Mouse (Mus musculus) kidney, postnatal 10 days (tissue): ENCODE data around the gene Rxfp2.

ENCODE experiments used
- DNase-seq: peaks from one replicate; pipeline ENCODE4 v3.0.0; 2021; ENCODE audit warnings: mixed read lengths

The Rxfp2 gene

DNA sequence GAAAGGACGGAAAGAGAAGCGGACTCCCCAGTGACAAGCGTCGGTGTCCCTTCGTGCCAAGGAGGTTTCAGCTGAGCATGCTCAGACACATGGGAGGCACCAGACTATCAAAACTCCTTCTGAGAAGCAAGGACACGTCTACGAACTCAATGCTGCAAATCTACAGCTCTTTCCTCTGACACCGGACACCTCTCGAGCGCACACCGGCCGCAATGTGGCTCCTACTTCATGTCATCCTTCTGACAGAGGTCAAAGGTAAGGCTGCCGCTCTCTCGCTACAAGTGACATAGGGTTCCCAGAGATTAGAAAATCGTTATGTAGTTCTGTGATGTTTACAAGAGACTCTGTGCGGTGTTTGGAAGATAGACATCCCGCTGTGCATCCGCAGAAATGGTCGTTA lies at the start of gene Rxfp2:
Gene Rxfp2 (plus strand): TSS at position 20 of the 400 bp plus-strand sequence.
- no peak for DNase-seq

DNA sequence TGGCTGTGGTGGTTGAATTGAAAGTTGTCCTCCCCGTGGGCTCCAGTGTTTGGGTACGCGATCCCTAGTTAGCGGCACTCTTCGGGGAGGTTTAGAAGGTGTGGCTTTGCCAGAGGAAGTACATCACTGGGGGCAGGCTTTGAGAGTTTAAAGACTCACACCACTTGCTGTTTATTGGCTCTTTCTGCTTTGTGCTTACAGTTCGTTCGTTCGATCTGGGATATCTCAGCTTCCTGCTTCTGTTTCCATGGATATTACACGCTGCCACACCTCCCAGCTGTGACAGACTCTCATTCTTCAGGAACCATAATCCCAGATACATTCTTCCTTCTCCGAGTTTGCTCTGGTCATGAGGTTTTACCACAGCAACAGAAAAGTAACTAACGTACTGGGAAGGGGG lies 48.2 kb upstream of the Rxfp2 start:
- DNase-seq: no peak

DNA sequence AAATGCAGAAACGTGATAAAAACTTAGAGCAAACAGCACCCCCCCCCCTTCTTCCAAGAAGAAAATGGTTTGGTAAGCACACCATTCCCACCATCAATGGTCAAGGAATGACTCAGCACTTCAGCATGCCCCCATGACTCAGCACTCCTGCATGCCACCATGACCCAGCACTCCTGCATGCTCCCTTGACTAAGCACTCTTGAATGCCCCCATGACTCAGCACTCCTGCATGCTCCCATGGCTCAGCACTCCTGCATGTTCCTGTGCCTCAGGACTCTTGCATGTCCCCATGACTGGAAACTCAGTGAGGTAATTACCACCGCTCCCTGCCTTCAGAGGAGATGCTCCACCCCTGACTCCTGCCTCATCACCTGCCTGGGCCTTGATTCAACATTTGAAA lies 41.4 kb upstream of the Rxfp2 start:
- no peak for DNase-seq

DNA sequence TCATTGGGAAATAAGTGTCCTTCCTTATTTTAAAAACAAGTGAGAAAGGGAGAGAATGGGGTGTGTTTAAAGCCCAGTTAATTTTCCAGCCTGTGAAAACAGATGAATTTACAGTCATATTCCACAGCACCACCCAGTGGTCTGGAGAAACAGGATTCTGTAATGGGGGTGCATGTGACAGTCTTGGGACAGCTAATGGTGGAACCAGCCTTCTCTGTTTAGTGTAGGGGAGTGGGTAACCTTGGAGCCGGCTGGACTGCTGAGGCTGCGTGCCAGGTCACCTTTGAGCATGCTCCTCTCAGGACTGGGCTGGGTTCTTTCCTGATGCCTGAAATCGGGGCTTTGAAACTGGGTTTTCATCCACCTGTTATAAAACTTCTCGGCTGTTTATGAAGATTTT lies 34.9 kb upstream of the Rxfp2 start:
- DNase-seq: peak; percentile 59

DNA sequence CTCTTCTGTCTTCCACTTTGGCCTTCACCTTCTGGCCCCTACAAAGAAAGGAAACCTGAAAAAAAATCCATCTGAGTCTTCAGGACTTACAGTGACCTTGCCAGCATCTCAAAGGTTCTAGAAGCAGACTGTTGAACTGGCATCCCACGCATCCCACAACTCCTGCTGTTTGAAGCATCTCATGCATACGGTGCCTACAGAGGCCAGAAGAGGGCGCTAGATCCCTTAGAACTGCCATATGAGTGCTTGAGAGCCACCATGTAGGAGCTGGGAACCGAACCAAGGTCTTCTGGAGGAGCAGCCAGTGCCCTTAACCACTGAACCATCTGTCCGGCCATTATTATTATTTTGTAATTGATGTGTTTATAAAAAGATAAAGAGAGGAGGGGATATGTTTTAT lies 23.9 kb upstream of the Rxfp2 start:
- no peak for DNase-seq

DNA sequence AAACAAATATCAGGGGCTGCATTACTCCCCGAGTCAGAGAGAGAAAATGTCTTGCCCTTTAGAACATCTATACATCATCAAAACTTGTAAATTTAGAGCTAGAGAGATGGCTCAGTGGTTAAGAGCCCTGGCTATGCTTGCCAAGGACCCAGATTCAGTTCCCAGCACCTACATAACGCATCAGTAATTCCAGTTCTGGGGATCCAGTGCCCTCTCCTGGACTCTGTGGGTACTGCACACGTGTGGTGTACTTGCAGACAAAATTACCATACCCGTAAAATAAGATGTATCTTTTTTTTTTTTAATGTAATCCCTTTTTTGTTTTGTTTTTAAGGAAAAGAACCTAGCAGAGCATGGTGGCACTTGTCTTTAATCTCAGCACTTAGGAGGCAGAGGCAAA lies 21.9 kb upstream of the Rxfp2 start:
- no peak for DNase-seq

DNA sequence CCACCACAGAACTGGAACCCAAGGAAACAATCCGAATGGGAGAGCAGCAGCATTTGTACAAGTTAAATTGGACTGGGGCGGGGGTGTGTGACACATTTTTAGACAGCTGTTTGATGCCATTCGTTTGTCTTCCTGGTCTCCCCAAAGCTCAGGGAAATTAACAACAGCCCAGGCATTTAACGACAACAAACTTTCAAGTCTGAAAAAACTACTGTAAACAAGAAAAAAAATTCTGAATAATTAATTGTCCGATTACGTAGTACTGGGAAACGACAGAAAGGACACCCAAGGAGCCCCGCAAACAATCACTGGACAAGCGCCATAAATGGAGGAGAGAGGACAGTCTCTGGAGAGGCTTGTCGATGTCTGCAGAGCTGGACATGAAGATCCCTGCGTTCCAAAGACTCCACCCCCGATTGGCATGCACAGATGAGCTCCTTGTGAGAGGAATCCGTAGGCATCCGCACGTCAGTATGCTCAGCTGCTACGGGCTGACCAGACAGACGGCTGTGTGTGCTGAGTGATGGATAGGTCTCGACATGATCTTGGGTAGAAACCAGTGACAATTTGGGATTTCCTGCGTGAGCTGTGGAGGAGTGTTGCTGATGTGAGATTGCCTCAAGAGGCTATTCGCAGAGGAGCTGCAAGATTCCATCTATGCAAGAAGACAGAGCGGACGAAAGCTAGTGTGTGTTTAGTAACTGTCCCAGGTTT lies 21.0 kb upstream of the Rxfp2 start:
- DNase-seq: no peak

DNA sequence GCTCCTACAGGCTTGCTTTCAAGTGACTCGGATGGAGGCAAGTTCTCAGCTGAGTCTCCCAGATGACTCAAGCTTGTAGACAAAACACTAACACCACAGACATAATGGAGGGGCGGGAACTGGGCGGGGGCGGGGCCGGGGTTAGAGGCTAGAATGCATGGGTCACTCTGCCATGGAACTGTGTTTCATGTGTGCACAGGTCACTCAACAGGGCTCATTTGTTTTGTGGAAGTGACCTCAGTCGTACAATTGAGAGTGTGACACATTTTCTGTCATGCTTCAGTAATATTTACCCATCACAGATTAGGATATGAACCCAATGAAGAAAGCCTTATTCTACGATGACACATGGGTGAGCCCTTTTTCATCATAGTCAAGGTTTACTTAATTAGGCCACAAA lies 20.2 kb upstream of the Rxfp2 start:
- no peak for DNase-seq

DNA sequence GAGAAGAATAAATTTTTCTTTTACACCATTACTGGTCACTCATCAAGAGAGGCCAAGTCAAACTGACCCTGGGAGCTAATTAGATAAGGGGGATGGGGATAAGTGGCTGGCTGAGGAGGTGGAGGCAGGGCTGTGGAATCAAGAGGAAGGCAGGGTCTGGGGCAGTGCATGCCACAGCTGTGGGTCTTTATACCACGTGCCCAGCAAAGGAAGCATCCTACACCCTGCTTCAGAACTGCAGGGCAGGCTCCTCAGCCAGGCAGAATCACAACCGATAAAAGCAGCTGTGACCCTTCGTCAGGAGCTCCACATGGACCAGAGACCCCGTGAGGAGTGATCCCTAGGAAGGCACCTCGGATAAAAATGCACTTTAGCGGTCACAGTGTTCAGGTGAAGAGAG lies 13.1 kb upstream of the Rxfp2 start:
- DNase-seq: no peak

DNA sequence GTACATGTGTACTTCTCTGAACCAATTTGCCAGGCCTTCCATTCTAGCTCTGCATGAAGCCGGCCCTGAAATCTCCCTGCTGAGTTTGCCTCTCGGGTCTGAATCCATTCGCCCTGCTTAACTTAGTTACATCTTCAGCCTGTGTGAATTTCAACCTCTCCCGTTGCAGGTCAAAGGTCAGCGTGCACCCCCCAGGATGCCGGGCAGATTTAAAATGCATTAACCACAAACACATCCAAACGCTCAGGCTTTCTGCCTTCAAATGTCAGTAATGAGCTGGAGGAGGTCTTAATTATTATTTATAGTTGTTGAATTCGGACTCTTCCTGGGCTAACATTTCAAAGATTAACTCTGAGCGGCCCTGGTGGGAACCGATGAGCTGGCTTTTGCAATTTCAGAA lies 1.6 kb upstream of the Rxfp2 start:
- DNase-seq: peak; percentile 66

DNA sequence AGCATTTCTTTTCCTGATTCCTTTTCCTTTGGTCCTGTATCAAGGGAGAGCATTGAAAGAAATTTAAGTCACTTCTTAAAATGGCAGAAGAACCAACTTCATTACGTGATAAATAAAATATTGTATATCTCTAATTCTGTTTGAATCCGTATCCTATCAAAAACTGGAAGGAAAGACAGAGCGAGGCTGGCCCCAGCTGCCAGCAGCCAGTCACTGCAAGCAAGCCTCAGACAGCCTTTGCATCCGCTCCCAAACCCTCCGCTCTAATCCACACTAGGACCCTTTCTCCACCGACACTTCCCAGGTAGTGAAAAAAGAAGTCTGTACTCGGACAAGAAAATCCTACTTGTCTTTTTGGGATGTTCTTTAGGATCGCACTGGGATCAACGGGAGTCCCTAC lies 803 bp upstream of the Rxfp2 start:
- peak; percentile 50 for DNase-seq

DNA sequence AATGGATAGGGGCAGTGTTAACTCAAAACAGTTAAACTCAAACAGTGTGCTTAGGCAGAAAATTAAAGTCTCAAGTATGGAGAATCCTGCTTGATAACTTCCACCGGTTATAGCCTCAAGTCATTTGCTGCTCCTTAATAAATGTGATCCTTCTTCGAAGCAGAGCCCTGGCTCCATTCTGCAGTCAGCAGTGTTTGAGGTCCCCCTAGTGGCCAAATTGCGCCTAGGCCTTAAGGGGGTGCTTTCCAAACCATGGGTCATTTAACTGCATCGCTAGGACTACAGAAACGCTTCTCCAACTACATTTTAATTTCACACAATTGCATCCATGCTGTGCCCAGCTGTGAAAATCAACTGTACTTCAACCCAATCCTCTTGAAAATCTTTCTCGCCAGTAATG lies 2.4 kb downstream of the Rxfp2 start:
- DNase-seq: peak; percentile 91

DNA sequence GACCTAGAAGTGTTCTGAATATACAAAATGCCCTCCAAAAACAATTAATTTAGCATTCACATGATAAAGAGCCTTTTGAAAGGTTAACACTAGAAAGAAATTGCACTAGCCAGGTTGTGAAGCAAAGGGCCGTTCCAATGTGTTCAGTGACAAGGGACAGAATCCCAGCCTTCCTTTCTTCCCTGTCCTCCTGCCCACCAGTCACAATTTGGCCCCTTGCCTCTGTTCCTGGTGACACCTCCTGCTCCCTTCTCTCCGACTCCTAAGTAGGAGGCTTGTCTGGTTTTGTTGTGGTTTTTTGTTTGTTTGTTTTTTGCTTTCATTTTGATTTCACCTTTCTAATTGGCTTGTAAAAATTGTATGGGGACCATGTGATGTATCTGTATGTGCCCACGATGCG lies 3.3 kb downstream of the Rxfp2 start:
- DNase-seq: no peak

DNA sequence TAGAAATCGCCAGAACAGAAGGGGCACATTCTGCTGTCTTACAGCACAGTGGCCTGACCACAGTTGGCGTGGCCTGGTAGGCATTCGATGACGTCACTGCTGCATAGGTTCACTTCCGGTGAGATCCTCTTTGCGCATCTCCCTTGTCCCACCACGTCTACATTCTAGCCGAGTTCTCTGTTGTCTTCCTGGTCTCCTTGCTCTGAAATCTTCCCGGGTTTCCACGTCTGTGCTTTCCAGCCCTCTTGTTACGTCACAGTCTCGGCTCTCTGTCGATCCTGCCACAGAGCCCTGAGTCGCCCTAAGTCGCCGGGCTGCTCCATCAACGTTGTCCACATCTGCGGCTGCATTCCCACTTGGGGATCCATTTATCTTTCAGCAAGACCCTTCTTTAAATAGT lies 4.1 kb downstream of the Rxfp2 start:
- DNase-seq: no peak

DNA sequence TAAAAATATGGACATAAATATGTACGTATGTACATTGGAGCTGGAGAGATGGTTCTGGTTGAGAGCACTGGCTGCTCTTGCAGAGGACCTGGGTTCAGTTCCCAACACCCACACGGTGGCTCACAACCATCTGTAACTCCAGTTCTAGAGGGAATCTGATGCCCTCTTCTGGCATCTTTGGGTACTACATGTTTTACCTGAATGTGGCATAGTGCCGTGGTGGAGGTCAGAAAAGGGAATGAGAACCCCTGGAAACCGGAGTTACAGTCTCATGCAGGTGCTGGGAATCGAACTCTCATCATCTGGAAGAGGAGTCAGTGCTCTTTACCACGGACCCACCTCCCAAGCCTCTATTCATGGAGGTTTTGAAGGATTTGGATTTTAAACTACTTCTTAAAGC lies 5.0 kb downstream of the Rxfp2 start:
- DNase-seq: no peak

DNA sequence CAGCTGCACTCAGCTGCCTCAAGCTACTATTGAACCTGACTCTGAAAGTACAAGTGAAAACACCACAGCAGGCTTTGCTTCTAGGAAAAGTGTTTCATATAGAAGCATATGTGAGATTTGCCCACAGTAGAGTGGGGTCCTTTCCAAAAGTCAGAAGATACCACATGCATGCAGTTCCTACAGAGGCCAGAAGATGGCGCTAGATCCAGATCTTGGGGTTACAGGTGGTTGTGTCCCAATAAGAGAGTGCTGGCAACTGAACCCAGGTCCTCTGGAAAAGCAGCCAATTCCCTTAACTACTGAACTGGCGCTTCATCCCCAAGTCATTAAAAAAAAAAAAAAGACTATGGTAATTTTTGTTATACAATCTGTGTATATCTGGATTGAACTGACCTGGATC lies 5.7 kb downstream of the Rxfp2 start:
- DNase-seq: no peak

DNA sequence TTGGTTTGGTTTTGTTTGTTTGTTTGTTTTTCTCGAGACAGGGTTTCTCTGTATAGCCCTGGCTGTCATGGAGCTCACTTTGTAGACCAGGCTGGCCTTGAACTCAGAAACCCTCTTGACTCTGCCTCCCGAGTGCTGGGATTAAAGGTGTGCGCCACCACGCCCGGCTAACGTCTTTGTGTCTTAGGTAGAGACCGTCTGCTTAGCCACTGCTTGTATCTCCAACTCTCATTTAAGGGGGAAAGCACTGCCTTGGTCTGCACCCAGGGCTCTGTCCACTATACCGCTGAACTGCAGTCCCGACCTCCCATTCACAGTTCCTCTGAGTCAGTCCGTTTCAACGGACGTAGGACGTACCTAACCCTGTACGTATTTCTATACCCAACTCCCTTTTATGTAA lies 6.4 kb downstream of the Rxfp2 start:
- DNase-seq: no peak

DNA sequence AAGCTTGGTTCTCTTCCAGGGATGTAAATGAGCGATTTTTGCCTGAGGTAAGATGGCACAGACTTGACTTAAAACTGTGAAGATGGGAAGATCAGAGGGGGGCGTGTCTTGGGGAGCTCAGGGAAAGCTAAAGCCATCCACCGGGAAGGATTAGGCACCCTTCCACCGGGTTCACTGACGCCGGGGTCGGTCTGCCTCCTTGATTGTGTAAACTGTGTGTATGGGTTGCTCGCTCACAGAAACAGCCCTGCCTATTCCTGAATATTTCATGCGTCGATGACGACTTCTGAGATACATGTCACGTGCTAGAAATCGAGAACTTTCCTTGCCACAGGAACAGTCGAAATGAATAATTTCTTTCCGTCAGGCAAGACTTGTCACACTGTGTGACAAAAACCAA lies 6.9 kb downstream of the Rxfp2 start:
- no peak for DNase-seq

DNA sequence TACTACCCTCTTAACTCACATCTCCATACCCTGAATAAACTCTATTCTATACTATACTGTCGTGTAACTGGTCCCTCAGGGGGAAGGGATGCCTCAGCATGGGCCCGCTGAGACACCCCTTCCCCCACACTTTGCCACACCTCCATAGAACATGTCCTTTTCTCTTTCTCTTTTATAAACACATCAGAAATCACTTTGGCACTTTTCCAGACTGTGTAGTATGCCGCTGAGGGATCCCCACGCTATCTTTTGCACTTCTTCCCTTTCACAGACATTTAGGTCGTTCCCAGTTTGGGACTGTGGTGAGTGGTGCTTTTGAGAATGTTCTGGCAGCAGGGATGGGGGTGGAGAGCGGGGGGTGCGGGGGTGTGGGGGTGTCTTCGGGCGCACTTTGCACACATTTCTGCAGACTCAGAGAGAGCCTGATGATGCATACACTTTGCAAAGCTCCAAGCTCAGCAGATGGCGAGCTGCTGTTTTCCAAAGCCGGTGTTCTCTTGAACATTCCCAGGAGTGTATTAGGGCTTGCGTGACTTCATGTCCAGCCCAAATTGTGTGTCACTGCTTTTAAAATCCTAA lies 8.1 kb downstream of the Rxfp2 start:
- DNase-seq: no peak

DNA sequence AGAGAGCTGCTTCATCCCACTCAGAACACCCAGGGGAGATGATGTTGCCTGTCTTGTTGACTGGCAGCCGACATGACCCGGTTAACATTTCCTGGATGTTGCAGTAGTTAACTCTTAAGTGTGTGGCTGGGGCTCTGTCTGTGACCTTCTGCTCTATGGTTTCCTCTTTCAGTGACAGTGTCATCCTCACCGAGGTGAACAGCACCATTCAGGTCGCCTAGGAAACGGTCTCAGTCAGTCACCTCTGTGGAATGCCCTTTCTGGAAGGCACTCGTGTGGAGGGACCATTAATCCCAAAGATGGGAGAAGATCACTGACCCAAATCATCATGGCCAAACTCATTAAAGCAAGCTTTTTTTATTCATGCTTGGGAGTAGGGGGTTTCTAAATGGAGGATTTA lies 12.7 kb downstream of the Rxfp2 start:
- DNase-seq: no peak

DNA sequence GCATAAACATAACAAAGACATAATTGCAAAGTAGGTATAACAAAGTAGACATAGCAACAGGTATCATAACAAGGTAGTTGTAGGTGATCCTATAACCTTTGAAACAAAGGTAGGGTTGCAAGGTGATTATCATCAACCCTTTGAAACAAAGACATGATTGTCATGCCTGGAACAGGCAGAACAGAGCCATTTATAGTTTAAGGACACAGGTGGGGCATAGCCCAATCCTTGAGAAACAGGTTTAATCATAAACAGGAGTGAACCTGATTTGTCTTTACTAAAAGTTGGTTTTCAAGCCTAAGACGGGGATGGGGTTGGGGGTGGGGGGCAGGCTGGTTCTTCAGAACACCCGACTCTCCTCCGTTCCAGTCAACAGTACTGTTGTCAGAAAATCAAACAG lies 13.2 kb downstream of the Rxfp2 start:
- DNase-seq: no peak

DNA sequence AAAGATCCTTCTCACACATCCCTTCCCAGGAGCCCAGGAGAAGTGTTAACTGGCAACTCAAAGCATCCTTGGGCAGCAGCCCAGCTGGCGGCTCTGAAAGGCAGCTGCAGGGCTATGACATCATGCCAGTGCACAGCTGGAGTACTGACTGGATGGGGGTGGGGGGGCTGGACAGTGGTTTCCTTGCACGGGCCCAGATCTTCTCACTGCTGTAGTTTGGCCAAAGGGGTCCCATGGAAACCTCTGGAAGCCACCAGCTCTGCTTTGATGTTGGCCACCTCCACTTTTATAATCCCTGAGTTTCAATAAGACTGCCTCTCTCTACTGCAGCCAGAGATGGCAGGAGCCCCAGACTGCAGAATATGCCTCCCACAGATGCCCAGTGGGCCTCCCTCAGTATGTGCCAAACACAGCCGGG lies 13.6 kb downstream of the Rxfp2 start:
- peak; percentile 36 for DNase-seq

DNA sequence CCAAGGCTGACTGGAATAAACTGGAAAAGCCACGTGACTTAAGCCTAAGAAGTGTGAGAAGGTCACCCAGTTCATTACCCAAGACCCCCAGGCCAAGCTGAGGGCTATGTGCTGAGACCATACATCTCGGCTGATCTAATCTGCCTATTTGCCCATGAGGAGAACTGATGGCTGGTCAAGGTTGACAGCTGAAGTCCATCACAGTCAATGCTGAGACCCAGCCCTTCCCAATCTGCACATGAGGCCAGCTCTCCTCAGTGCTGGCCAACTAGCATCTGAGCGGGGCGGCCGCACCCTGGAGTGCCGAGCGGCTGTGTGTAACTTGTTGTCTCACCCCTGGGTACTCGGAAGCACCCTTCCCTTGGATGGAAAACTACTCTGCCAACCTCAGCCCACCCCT lies 17.8 kb downstream of the Rxfp2 start:
- DNase-seq: no peak

DNA sequence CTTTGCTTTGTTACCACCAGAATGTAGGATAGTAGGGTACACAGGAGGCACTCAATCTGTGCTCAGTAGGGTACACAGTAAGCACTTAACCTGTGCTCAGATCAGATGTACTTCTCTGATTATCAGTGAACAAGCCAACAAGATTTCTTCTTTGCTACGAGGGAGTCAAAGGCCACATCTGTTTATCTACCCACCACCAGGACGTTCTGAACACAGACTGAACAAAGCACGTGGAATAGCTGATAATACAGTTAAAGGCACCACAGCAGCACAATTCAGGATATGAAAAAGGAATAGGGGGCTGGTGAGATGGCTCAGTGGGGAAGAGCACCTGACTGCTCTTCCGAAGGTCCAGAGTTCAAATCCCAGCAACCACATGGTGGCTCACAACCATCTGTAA lies 18.4 kb downstream of the Rxfp2 start:
- no peak for DNase-seq

DNA sequence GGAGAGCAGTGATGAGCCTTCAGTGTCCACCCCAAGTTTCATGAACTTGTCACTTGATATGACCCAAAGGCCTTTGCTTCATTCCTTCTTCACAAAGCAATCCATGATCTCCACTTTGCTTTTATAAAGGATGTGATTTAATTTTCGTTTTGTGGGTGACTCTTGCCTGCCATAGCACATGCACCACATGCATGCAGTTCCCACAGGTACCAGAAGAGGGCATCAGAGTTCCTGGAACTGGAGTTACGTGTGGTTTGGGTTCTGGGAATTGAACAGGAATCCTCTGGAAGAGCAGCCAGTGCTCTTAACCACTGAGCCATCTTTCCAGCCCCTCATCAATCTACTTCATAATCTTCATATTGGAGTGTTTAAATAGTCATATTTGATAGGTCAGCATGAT lies 26.1 kb downstream of the Rxfp2 start:
- no peak for DNase-seq
